Mouse (Mus musculus) c-Kit-positive CD71-negative TER-119-negative erythroid progenitor cells, embryonic 14.5 days (primary cell): Measurements from ENCODE around the gene Rptor.

ENCODE experiments used
- DNase-seq: peaks from one replicate; pipeline ENCODE4 v3.0.0-alpha.2; 2013; ENCODE audit warnings: low read depth

Gene Rptor

GRCm38 (mm10) chr11:119855999-119856398, 253.3 kb downstream of the Rptor start:
- DNase-seq = peak; percentile 45

GRCm38 (mm10) chr11:119862523-119863299, 260.0 kb downstream of the Rptor start:
- DNase-seq = no peak

- DNase-seq = peak; percentile 63
These were observed 260.7 kb downstream of the Rptor start for GRCm38 (mm10) chr11:119863421-119863821.

GRCm38 (mm10) chr11:119866837-119867236, 264.1 kb downstream of the Rptor start:
- DNase-seq = no peak

- DNase-seq = no peak
These were observed 265.4 kb downstream of the Rptor start for GRCm38 (mm10) chr11:119868138-119868537.

GRCm38 (mm10) chr11:119868556-119868955, 265.9 kb downstream of the Rptor start:
- DNase-seq = no peak

- no peak for DNase-seq
These were observed 268.4 kb downstream of the Rptor start for GRCm38 (mm10) chr11:119871141-119871540.

- no peak for DNase-seq
These were observed 270.9 kb downstream of the Rptor start for GRCm38 (mm10) chr11:119873643-119874042.

- DNase-seq = no peak
These were observed 272.1 kb downstream of the Rptor start for GRCm38 (mm10) chr11:119874841-119875240.

- DNase-seq = no peak
These were observed 273.0 kb downstream of the Rptor start for GRCm38 (mm10) chr11:119875685-119876084.

GRCm38 (mm10) chr11:119877124-119877523, 274.4 kb downstream of the Rptor start:
- DNase-seq = no peak

GRCm38 (mm10) chr11:119879573-119879972, 276.9 kb downstream of the Rptor start:
- DNase-seq = no peak

- DNase-seq = no peak
These were observed 280.9 kb downstream of the Rptor start for GRCm38 (mm10) chr11:119883646-119884045.

GRCm38 (mm10) chr11:119889966-119890365, 287.3 kb downstream of the Rptor start:
- no peak for DNase-seq

GRCm38 (mm10) chr11:119891601-119892215, 289.0 kb downstream of the Rptor start:
- DNase-seq = no peak

GRCm38 (mm10) chr11:119893667-119894236, 291.0 kb downstream of the Rptor start:
- DNase-seq = no peak

- no peak for DNase-seq
These were observed 291.9 kb downstream of the Rptor start for GRCm38 (mm10) chr11:119894634-119895033.

- DNase-seq = no peak
These were observed 294.3 kb downstream of the Rptor start for GRCm38 (mm10) chr11:119897041-119897440.

GRCm38 (mm10) chr11:119898976-119899375, 296.3 kb downstream of the Rptor start:
- DNase-seq = no peak

GRCm38 (mm10) chr11:119901174-119901573, 298.5 kb downstream of the Rptor start:
- no peak for DNase-seq

- DNase-seq = no peak
These were observed 300.2 kb downstream of the Rptor start for GRCm38 (mm10) chr11:119902891-119903290.

GRCm38 (mm10) chr11:119904621-119905286, 302.0 kb downstream of the Rptor start:
- peak; percentile 61 for DNase-seq

- no peak for DNase-seq
These were observed 303.1 kb downstream of the Rptor start for GRCm38 (mm10) chr11:119905794-119906193.
